Mouse (Mus musculus): Measurements from ENCODE around the gene Taf4.

Taf4 gene

GRCm38 (mm10) chr2:179976628-179977343, at the start of gene Taf4:
Taf4 (minus strand) TSS chr2:179976646.
- DNase-seq = peak; percentile 91

- DNase-seq = no peak
These were observed 49.4 kb upstream of the Taf4 start for GRCm38 (mm10) chr2:180025861-180026200.

- peak; percentile 81 for DNase-seq
These were observed 48.9 kb upstream of the Taf4 start for GRCm38 (mm10) chr2:180025135-180025860.

GRCm38 (mm10) chr2:180024401-180025098, 48.1 kb upstream of the Taf4 start, which contains the start of gene Lsm14b:
Lsm14b (plus strand) TSS chr2:180024987.
- peak; percentile 100 for DNase-seq

- DNase-seq = no peak
These were observed 46.3 kb upstream of the Taf4 start for GRCm38 (mm10) chr2:180022751-180023150.

- no peak for DNase-seq
These were observed 44.5 kb upstream of the Taf4 start for GRCm38 (mm10) chr2:180020919-180021318.

- DNase-seq = no peak
These were observed 43.7 kb upstream of the Taf4 start for GRCm38 (mm10) chr2:180020091-180020661.

GRCm38 (mm10) chr2:180018573-180018972, 42.1 kb upstream of the Taf4 start:
- DNase-seq = no peak

- DNase-seq = no peak
These were observed 41.2 kb upstream of the Taf4 start for GRCm38 (mm10) chr2:180017632-180018031.

GRCm38 (mm10) chr2:180013686-180014085, 37.2 kb upstream of the Taf4 start:
- DNase-seq = no peak

GRCm38 (mm10) chr2:180011370-180011769, 34.9 kb upstream of the Taf4 start:
- no peak for DNase-seq

GRCm38 (mm10) chr2:180010686-180011085, 34.2 kb upstream of the Taf4 start:
- DNase-seq = no peak

GRCm38 (mm10) chr2:180006352-180007017, 30.0 kb upstream of the Taf4 start:
- DNase-seq = no peak

GRCm38 (mm10) chr2:180005656-180006351, 29.4 kb upstream of the Taf4 start:
- DNase-seq = no peak

- DNase-seq = no peak
These were observed 25.2 kb upstream of the Taf4 start for GRCm38 (mm10) chr2:180001635-180002034.

- no peak for DNase-seq
These were observed 22.0 kb upstream of the Taf4 start for GRCm38 (mm10) chr2:179998431-179998830.

GRCm38 (mm10) chr2:179993071-179993470, 16.6 kb upstream of the Taf4 start:
- no peak for DNase-seq

GRCm38 (mm10) chr2:179989098-179989497, 12.7 kb upstream of the Taf4 start:
- no peak for DNase-seq

GRCm38 (mm10) chr2:179986437-179987022, 10.1 kb upstream of the Taf4 start:
- no peak for DNase-seq

- DNase-seq = no peak
These were observed 9.2 kb upstream of the Taf4 start for GRCm38 (mm10) chr2:179985695-179986094.

- DNase-seq = no peak
These were observed 8.4 kb upstream of the Taf4 start for GRCm38 (mm10) chr2:179984830-179985229.

- no peak for DNase-seq
These were observed 6.3 kb upstream of the Taf4 start for GRCm38 (mm10) chr2:179982715-179983114.

Measured in thymus, postnatal 14 days (tissue).